9 mouse cellular contexts compared by ENCODE assay signal in the genomic region with DNA sequence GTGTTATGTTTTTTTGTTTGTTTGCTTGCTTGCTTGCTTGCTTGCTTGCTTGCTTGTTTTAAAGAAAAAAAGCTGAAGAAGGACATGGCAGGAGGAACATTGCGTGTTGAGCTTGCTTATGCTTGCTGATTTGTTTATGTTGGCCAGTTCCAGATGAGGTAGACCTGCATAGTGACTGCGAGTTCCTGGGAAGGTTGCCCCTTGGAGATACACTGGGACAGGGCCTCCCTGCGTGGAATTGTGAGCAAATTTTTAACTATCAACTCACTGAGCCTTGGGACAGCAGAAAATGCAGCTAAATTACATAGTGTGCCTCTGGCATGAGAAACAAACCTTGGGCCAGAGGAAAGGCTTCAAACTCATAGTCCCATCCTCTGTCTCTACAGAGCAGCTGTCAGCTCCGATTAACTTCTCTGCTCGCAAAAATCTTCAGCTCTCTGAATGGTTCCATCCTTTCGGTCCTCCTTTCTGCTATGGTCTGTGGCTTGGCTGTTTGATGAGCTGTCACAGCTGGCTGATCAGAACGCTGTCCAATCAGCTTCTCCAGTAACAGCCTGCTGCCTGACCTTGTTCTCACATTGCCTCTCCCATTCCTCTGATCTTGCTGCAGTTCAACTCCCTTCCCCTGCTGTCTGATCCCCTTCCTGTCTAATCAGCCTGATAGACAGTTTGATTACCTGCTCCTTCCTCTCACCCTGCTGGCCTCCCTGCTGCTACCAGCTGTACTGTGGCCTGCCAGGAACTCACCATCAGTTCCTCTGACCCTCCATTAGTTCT.
DNase-seq lines count a peak whose midpoint lies in the region; ATAC-seq lines count a peak whose summit lies in the region.
"Had no signal": no experiment of that assay in that cellular context is flagged by ENCODE, and none has a peak within 500 bp of the region (broad histone marks: within the 10 kb centered on the region; RNA-seq: fewer than 3 reads in every experiment).

No protein-coding gene starts in this region.

- ATAC-seq in heart, embryonic 15.5 days (replicated peaks; ENCODE audit: insufficient number of reproducible peaks, insufficient read depth, low FRiP score, low read depth), result no peak
- peak; percentile 96 for ATAC-seq in hindbrain, embryonic 16.5 days
- ATAC-seq in midbrain, embryonic 15.5 days (replicated peaks), result peak; percentile 92

- no peak overlapping the region for H3K9ac ChIP-seq in heart, embryonic 15.5 days
- H3K9ac ChIP-seq in hindbrain, embryonic 16.5 days (ENCODE audit: low read depth, low read length), result no peak overlapping the region
- no peak overlapping the region for H3K9ac ChIP-seq in midbrain, embryonic 15.5 days

- H3K4me2 ChIP-seq in heart, embryonic 15.5 days, result no peak overlapping the region
- no peak overlapping the region for H3K4me2 ChIP-seq in hindbrain, embryonic 16.5 days (ENCODE audit: low read length)
- H3K4me2 ChIP-seq in midbrain, embryonic 15.5 days, result no peak overlapping the region

- intact Hi-C loops in heart, postnatal 25 days (cut with DNase I), result no loop called here

- H3K4me1 ChIP-seq in heart, embryonic 15.5 days (replicated peaks), result no peaks in the 10 kb centered on the region; the same call in 1 of the 2 replicates
- H3K4me1 ChIP-seq in hindbrain, embryonic 16.5 days (ENCODE audit: control insufficient read depth, insufficient read depth, low read depth, low read length), result no peaks in the 10 kb centered on the region; the same call in 1 of the 2 replicates
- peaks cover 8% of the 10 kb centered on the region; the same call in 1 of the 2 replicates for H3K4me1 ChIP-seq in midbrain, embryonic 15.5 days

- no peak overlapping the region for H3K4me3 ChIP-seq in heart, embryonic 15.5 days
- no peak overlapping the region for H3K4me3 ChIP-seq in hindbrain, embryonic 16.5 days (ENCODE audit: low read length)
- no peak overlapping the region for H3K4me3 ChIP-seq in midbrain, embryonic 15.5 days

- no peaks in the 10 kb centered on the region for H3K27me3 ChIP-seq in heart, embryonic 15.5 days
- H3K27me3 ChIP-seq in hindbrain, embryonic 16.5 days (replicated peaks; ENCODE audit: control insufficient read depth, insufficient read depth, low read length), result no peaks in the 10 kb centered on the region
- H3K27me3 ChIP-seq in midbrain, embryonic 15.5 days (replicated peaks), result no peaks in the 10 kb centered on the region

- DNase-seq in heart, postnatal 25 days (ENCODE audit: low spot score), result no peak
- DNase-seq in embryo, embryonic 11 days, result peak; percentile 66
- DNase-seq in MN1 (ENCODE audit: low spot score), result no peak
- no peak for DNase-seq in gastrocnemius, adult 18-20 months (ENCODE audit: low spot score)
- no peak for DNase-seq in urinary bladder, postnatal 25 days (ENCODE audit: low spot score)
- DNase-seq: cerebellum, adult 2 months had no signal

- 20% methylated on average over 7 of the region's 7 CpGs for WGBS in heart, embryonic 15.5 days
- 31% methylated on average over 7 of the region's 7 CpGs for WGBS in hindbrain, embryonic 16.5 days
- WGBS in midbrain, embryonic 15.5 days, result 18% methylated on average over 7 of the region's 7 CpGs

- 0 out of 2 replicates have a peak overlapping the region, but pooled peaks have one; percentile 17 for H3K27ac ChIP-seq in heart, embryonic 15.5 days
- no peak overlapping the region for H3K27ac ChIP-seq in hindbrain, embryonic 16.5 days (ENCODE audit: low read depth, low read length)
- H3K27ac ChIP-seq in midbrain, embryonic 15.5 days, result peak overlapping the region; percentile 36

- no peaks in the 10 kb centered on the region for H3K36me3 ChIP-seq in heart, embryonic 15.5 days
- H3K36me3 ChIP-seq in hindbrain, embryonic 16.5 days (ENCODE audit: control insufficient read depth, insufficient read depth, low read length), result no peaks in the 10 kb centered on the region
- no peaks in the 10 kb centered on the region for H3K36me3 ChIP-seq in midbrain, embryonic 15.5 days (replicated peaks)

- H3K9me3 ChIP-seq in heart, embryonic 15.5 days (replicated peaks), result no peaks in the 10 kb centered on the region
- H3K9me3 ChIP-seq in hindbrain, embryonic 16.5 days (ENCODE audit: control insufficient read depth, low read length), result no peaks in the 10 kb centered on the region
- H3K9me3 ChIP-seq in midbrain, embryonic 15.5 days, result no peaks in the 10 kb centered on the region
